Mouse (Mus musculus): ENCODE measurements around the gene Adgrf3.
A peak's percentile ranks its signal among the peaks of the same experiment; 100 is the strongest.
"Not testable (repeated sequence)": the region's sequence is repeated elsewhere in the genome, so short reads cannot be mapped to it uniquely, and the experiment has no call there.

Adgrf3 gene

GRCm38 (mm10) chr5:30205493-30205892 is at the start of gene Adgrf3:
Gene Adgrf3, minus strand, starts transcription at chr5:30205722.
- DNase-seq (ENCODE audit: low read depth, low spot score), result no peak

- DNase-seq (ENCODE audit: low read depth, low spot score), result no peak
Observed at GRCm38 (mm10) chr5:30247666-30248065, 42.1 kb upstream of the Adgrf3 start.

GRCm38 (mm10) chr5:30245861-30246416 is 40.4 kb upstream of the Adgrf3 start:
- no peak for DNase-seq (ENCODE audit: low read depth, low spot score)

GRCm38 (mm10) chr5:30243741-30244140 is 38.2 kb upstream of the Adgrf3 start:
- no peak for DNase-seq (ENCODE audit: low read depth, low spot score)

GRCm38 (mm10) chr5:30242410-30242809 is 36.9 kb upstream of the Adgrf3 start:
- DNase-seq (ENCODE audit: low read depth, low spot score), result no peak

- no peak for DNase-seq (ENCODE audit: low read depth, low spot score)
Observed at GRCm38 (mm10) chr5:30240552-30240951, 35.0 kb upstream of the Adgrf3 start.

- no peak for DNase-seq (ENCODE audit: low read depth, low spot score)
Observed at GRCm38 (mm10) chr5:30238533-30238932, 33.0 kb upstream of the Adgrf3 start.

- no peak for DNase-seq (ENCODE audit: low read depth, low spot score)
Observed at GRCm38 (mm10) chr5:30235641-30236126, 30.2 kb upstream of the Adgrf3 start.

GRCm38 (mm10) chr5:30233979-30234378 is 28.5 kb upstream of the Adgrf3 start:
- DNase-seq (ENCODE audit: low read depth, low spot score), result no peak

GRCm38 (mm10) chr5:30233042-30233441 is 27.5 kb upstream of the Adgrf3 start:
- DNase-seq (ENCODE audit: low read depth, low spot score), result no peak

GRCm38 (mm10) chr5:30232271-30232971 is 26.9 kb upstream of the Adgrf3 start, which contains the start of gene Selenoi:
Gene Selenoi, plus strand, starts transcription at chr5:30232581.
- peak; percentile 97 for DNase-seq (ENCODE audit: low read depth, low spot score)

- DNase-seq (ENCODE audit: low read depth, low spot score), result no peak
Observed at GRCm38 (mm10) chr5:30231891-30232270, 26.4 kb upstream of the Adgrf3 start.

GRCm38 (mm10) chr5:30230901-30231300 is 25.4 kb upstream of the Adgrf3 start:
- no peak for DNase-seq (ENCODE audit: low read depth, low spot score)

GRCm38 (mm10) chr5:30222681-30223080 is 17.2 kb upstream of the Adgrf3 start:
- DNase-seq (ENCODE audit: low read depth, low spot score), result no peak

- no peak for DNase-seq (ENCODE audit: low read depth, low spot score)
Observed at GRCm38 (mm10) chr5:30220666-30221065, 15.1 kb upstream of the Adgrf3 start.

- no peak for DNase-seq (ENCODE audit: low read depth, low spot score)
Observed at GRCm38 (mm10) chr5:30219715-30220114, 14.2 kb upstream of the Adgrf3 start.

- no peak for DNase-seq (ENCODE audit: low read depth, low spot score)
Observed at GRCm38 (mm10) chr5:30215970-30216369, 10.4 kb upstream of the Adgrf3 start.

- no peak for DNase-seq (ENCODE audit: low read depth, low spot score)
Observed at GRCm38 (mm10) chr5:30214889-30215288, 9.4 kb upstream of the Adgrf3 start.

- not testable (repeated sequence) for DNase-seq (ENCODE audit: low read depth, low spot score)
Observed at GRCm38 (mm10) chr5:30210758-30211157, 5.2 kb upstream of the Adgrf3 start.

- DNase-seq (ENCODE audit: low read depth, low spot score), result no peak
Observed at GRCm38 (mm10) chr5:30207276-30207675, 1.8 kb upstream of the Adgrf3 start.

GRCm38 (mm10) chr5:30205034-30205433 is 488 bp downstream of the Adgrf3 start:
- no peak for DNase-seq (ENCODE audit: low read depth, low spot score)

GRCm38 (mm10) chr5:30204441-30204840 is 1.1 kb downstream of the Adgrf3 start:
- DNase-seq (ENCODE audit: low read depth, low spot score), result no peak

GRCm38 (mm10) chr5:30203216-30203885 is 2.2 kb downstream of the Adgrf3 start:
- no peak for DNase-seq (ENCODE audit: low read depth, low spot score)

All from skeletal muscle tissue, adult 2 months (tissue).